Mouse (Mus musculus) heart, embryonic 11.5 days (tissue): ENCODE data around the gene Mif. TPM values are rescaled to one million over a fixed set of nuclear protein-coding genes. Genes with fewer than 3 reads are reported as not detected.

Experiments
- ATAC-seq: fragments of 200-750 bp; cut with Nextera tagmentation; replicated peaks from 2 replicates; pipeline ENCODE4 v1.8.0; 2017; ENCODE audit warnings: moderate library complexity; ENCODE audit not compliant: insufficient number of reproducible peaks, low FRiP score, low TSS enrichment
- H3K27ac ChIP-seq: fragments of 300-500 bp; sonication (generic); 2 replicates; pipeline ENCODE4 v1.5.1; 2014; ENCODE audit warnings: mild to moderate bottlenecking, low read depth, low read length
- H3K27me3 ChIP-seq: fragments of 300-500 bp; sonication (generic); 2 replicates; pipeline ENCODE4 v1.6.1; 2014; ENCODE audit warnings: mild to moderate bottlenecking, low read length, mixed read lengths; ENCODE audit not compliant: control insufficient read depth, insufficient read depth
- H3K36me3 ChIP-seq: fragments of 300-500 bp; sonication (generic); 2 replicates; pipeline ENCODE4 v1.6.1; 2014; ENCODE audit warnings: mild to moderate bottlenecking, low read length, moderate library complexity, mixed read lengths; ENCODE audit not compliant: control insufficient read depth, insufficient read depth
- H3K4me1 ChIP-seq: fragments of 300-500 bp; sonication (generic); 2 replicates; pipeline ENCODE4 v1.6.1; 2014; ENCODE audit warnings: low read length; ENCODE audit not compliant: control insufficient read depth, insufficient read depth
- H3K4me2 ChIP-seq: fragments of 300-500 bp; sonication (generic); 2 replicates; pipeline ENCODE4 v1.6.1; 2014; ENCODE audit warnings: mild to moderate bottlenecking, moderate library complexity
- H3K4me3 ChIP-seq: fragments of 300-500 bp; sonication (generic); 2 replicates; pipeline ENCODE4 v1.5.1; 2014; ENCODE audit warnings: low read depth, low read length
- H3K9ac ChIP-seq: fragments of 300-500 bp; sonication (generic); 2 replicates; pipeline ENCODE4 v1.6.1; 2014; ENCODE audit warnings: mild to moderate bottlenecking, low read depth, low read length, moderate library complexity
- H3K9me3 ChIP-seq: fragments of 300-500 bp; sonication (generic); replicated peaks from 2 replicates; pipeline ENCODE4 v1.6.1; 2016; ENCODE audit warnings: low read length; ENCODE audit not compliant: control insufficient read depth
- WGBS: fragments of 180-500 bp; shearing (Covaris S2); extraction: QIAGEN DNeasy Blood & Tissue Kit; methylation state at CpG from one replicate; pipeline ENCODE4 v1.1.7; 2014; ENCODE audit not compliant: insufficient replicate concordance; 5-methylcytosine and 5-hydroxymethylcytosine counted together
- polyA plus RNA-seq: library from polyadenylated mRNA; unstranded; fragments of >200 nt; fragmentation: Nextera tagmentation; extraction: Ambion mirVana; gene quantifications from 2 replicates; pipeline ENCODE4 v1.2.1, GENCODE M21; 2014

Gene Mif
- polyA plus RNA-seq, 1 experiment from 2014 or later: 2,898 TPM

GRCm38 (mm10) chr10:75837248-75837759, 22.7 kb downstream of the Mif start, which contains the start of gene Gstt2:
Gene Gstt2 (minus strand): TSS chr10:75837424.
- H3K4me2 ChIP-seq: peak within 1 kb of the TSS; percentile 82
- peak; percentile 88 for ATAC-seq
- H3K4me3 ChIP-seq: peak within 1 kb of the TSS; percentile 40
- H3K27me3 ChIP-seq: peaks cover 4% of the 10 kb centered on the region; the same call in 1 of the 2 replicates
- peak within 1 kb of the TSS; percentile 80 for H3K27ac ChIP-seq
- under 1% methylated on average over 21 of the region's 21 CpGs for WGBS
- peak within 1 kb of the TSS; percentile 72 for H3K9ac ChIP-seq
- H3K9me3 ChIP-seq: no peaks in the 10 kb centered on the region
- H3K4me1 ChIP-seq: peaks cover 31% of the 10 kb centered on the region
- H3K36me3 ChIP-seq: no peaks in the 10 kb centered on the region

- Histone ChIP-seq H3K4me2 (peak overlapping the region; percentile 82), H3K4me3 (peak overlapping the region; percentile 38), H3K27me3 (peaks cover 4% of the 10 kb centered on the region; the same call in 1 of the 2 replicates), H3K27ac (0 out of 2 replicates have a peak overlapping the region, but pooled peaks have one; percentile 35), H3K9me3 (no peaks in the 10 kb centered on the region), H3K36me3 (no peaks in the 10 kb centered on the region), H3K4me1 (peaks cover 31% of the 10 kb centered on the region), H3K9ac (no peak overlapping the region)
- WGBS: 18% methylated on average over 8 of the region's 10 CpGs
- no peak for ATAC-seq
Observed at GRCm38 (mm10) chr10:75835761-75836531, 24.1 kb downstream of the Mif start.

GRCm38 (mm10) chr10:75835307-75835706, 24.7 kb downstream of the Mif start:
- WGBS: 2% methylated on average over 10 of the region's 10 CpGs
- H3K4me3 ChIP-seq: peak overlapping the region; percentile 38
- H3K27ac ChIP-seq: no peak overlapping the region
- no peaks in the 10 kb centered on the region for H3K36me3 ChIP-seq
- H3K4me1 ChIP-seq: peaks cover 31% of the 10 kb centered on the region
- peaks cover 4% of the 10 kb centered on the region; the same call in 1 of the 2 replicates for H3K27me3 ChIP-seq
- H3K4me2 ChIP-seq: peak overlapping the region; percentile 82
- ATAC-seq: no peak; the same call in 1 of the 2 replicates
- peak overlapping the region; percentile 57; the same call in 1 of the 2 replicates for H3K9ac ChIP-seq
- no peaks in the 10 kb centered on the region for H3K9me3 ChIP-seq

- peak overlapping the region; percentile 82 for H3K4me2 ChIP-seq
- H3K4me1 ChIP-seq: peaks cover 31% of the 10 kb centered on the region
- H3K4me3 ChIP-seq: peak overlapping the region; percentile 38
- H3K36me3 ChIP-seq: no peaks in the 10 kb centered on the region
- H3K27me3 ChIP-seq: peaks cover 4% of the 10 kb centered on the region; the same call in 1 of the 2 replicates
- H3K9me3 ChIP-seq: no peaks in the 10 kb centered on the region
- WGBS: 6% methylated on average over 9 of the region's 9 CpGs
- ATAC-seq: no peak
- no peak overlapping the region for H3K27ac ChIP-seq
- H3K9ac ChIP-seq: peak overlapping the region; percentile 62
Observed at GRCm38 (mm10) chr10:75834721-75835120, 25.3 kb downstream of the Mif start.

GRCm38 (mm10) chr10:75834250-75834649, 25.8 kb downstream of the Mif start:
- peak overlapping the region; percentile 62 for H3K9ac ChIP-seq
- no peak overlapping the region for H3K27ac ChIP-seq
- peak overlapping the region; percentile 82 for H3K4me2 ChIP-seq
- H3K36me3 ChIP-seq: no peaks in the 10 kb centered on the region
- H3K9me3 ChIP-seq: no peaks in the 10 kb centered on the region
- H3K4me1 ChIP-seq: peaks cover 31% of the 10 kb centered on the region
- H3K4me3 ChIP-seq: peak overlapping the region; percentile 38
- 2% methylated on average over 21 of the region's 21 CpGs for WGBS
- ATAC-seq: no peak
- H3K27me3 ChIP-seq: peaks cover 4% of the 10 kb centered on the region; the same call in 1 of the 2 replicates

GRCm38 (mm10) chr10:75833456-75834080, 26.5 kb downstream of the Mif start:
- Histone ChIP-seq H3K4me3 (peak overlapping the region; percentile 38), H3K27me3 (peaks cover 4% of the 10 kb centered on the region; the same call in 1 of the 2 replicates), H3K4me2 (peak overlapping the region; percentile 82), H3K36me3 (no peaks in the 10 kb centered on the region), H3K9me3 (no peaks in the 10 kb centered on the region), H3K27ac (no peak overlapping the region), H3K9ac (peak overlapping the region; percentile 62), H3K4me1 (peaks cover 31% of the 10 kb centered on the region)
- 12% methylated on average over 21 of the region's 21 CpGs for WGBS
- no peak for ATAC-seq

GRCm38 (mm10) chr10:75832272-75832895, 27.7 kb downstream of the Mif start:
- no peak overlapping the region for H3K27ac ChIP-seq
- no peak for ATAC-seq
- H3K27me3 ChIP-seq: peaks cover 4% of the 10 kb centered on the region; the same call in 1 of the 2 replicates
- H3K4me1 ChIP-seq: peaks cover 23% of the 10 kb centered on the region
- no peak overlapping the region for H3K9ac ChIP-seq
- H3K4me2 ChIP-seq: no peak overlapping the region
- H3K9me3 ChIP-seq: no peaks in the 10 kb centered on the region
- H3K36me3 ChIP-seq: no peaks in the 10 kb centered on the region
- no peak overlapping the region for H3K4me3 ChIP-seq
- 55% methylated on average over 13 of the region's 13 CpGs for WGBS

GRCm38 (mm10) chr10:75830275-75830670, 29.8 kb downstream of the Mif start:
- peaks cover 4% of the 10 kb centered on the region; the same call in 1 of the 2 replicates for H3K27me3 ChIP-seq
- WGBS: 85% methylated on average over 2 of the region's 2 CpGs
- H3K36me3 ChIP-seq: no peaks in the 10 kb centered on the region
- no peak overlapping the region for H3K27ac ChIP-seq
- H3K9me3 ChIP-seq: no peaks in the 10 kb centered on the region
- H3K9ac ChIP-seq: no peak overlapping the region
- no peak overlapping the region for H3K4me2 ChIP-seq
- no peak overlapping the region for H3K4me3 ChIP-seq
- peaks cover 10% of the 10 kb centered on the region for H3K4me1 ChIP-seq
- ATAC-seq: no peak
